Mouse (Mus musculus): ENCODE data around the gene Bcl2l14. TPM values are rescaled to one million over a fixed set of nuclear protein-coding genes. Genes with fewer than 3 reads are reported as not detected.

Gene Bcl2l14
- polyA plus RNA-seq, 1 experiment from 2014 or later, result 0.31 TPM

DNA sequence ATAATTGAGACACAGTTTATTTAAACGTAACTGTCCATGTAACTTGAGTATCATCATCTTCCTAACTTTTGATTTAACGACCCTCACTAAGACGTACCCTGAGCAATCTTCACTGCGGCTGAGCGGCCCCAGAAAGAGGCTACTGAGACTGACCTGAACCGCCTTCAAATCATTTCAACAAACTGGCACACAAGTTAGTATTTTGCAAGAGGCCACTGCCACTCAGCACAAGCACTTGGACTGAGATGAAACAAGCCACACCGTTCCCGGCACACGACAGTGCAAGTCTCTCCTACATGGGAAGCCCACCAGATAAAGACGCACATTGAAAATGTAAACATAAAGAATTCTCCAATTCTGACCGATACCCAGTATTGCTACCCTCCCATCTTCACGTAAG, 52.3 kb downstream of the Bcl2l14 start:
- H3K9ac ChIP-seq, result no peak overlapping the region
- H3K27ac ChIP-seq (ENCODE audit: poor library complexity, severe bottlenecking), result no peak overlapping the region
- no peaks in the 10 kb centered on the region; the same call in 1 of the 2 replicates for H3K9me3 ChIP-seq (replicated peaks)
- no peak overlapping the region for H3K4me2 ChIP-seq
- ATAC-seq (ENCODE audit: insufficient number of reproducible peaks, low FRiP score), result no peak
- peaks cover 10% of the 10 kb centered on the region for H3K4me1 ChIP-seq (replicated peaks)
- peaks cover 59% of the 10 kb centered on the region for H3K36me3 ChIP-seq
- no peak overlapping the region for H3K4me3 ChIP-seq
- WGBS, result 87% methylated on average over 12 of the region's 12 CpGs
- no peaks in the 10 kb centered on the region for H3K27me3 ChIP-seq (replicated peaks)

DNA sequence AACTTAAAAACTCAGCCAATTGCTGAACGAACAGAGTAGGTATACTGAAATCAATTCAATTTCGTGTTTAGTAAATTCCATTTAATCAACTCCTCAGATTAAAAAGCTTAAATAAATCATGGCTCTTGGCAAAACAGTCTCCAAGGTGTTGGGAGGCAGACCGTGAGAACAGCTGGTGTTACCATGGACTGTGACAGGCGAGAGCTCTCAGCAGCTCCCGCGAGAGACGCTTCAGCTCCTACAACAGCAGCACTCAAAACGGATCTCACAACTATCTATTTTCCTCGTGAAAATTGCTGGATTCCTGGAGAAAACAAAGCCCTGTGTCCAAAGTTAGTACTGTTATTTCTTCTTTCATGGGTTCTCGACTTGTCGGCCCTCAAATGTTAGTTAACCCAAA, 53.8 kb downstream of the Bcl2l14 start:
- no peak for ATAC-seq (ENCODE audit: insufficient number of reproducible peaks, low FRiP score)
- peaks cover 69% of the 10 kb centered on the region for H3K36me3 ChIP-seq
- WGBS, result 67% methylated on average over 11 of the region's 11 CpGs
- H3K9ac ChIP-seq, result no peak overlapping the region
- no peak overlapping the region for H3K27ac ChIP-seq (ENCODE audit: poor library complexity, severe bottlenecking)
- H3K4me3 ChIP-seq, result no peak overlapping the region
- H3K27me3 ChIP-seq (replicated peaks), result no peaks in the 10 kb centered on the region
- H3K4me2 ChIP-seq, result no peak overlapping the region
- H3K4me1 ChIP-seq (replicated peaks), result peaks cover 6% of the 10 kb centered on the region
- no peaks in the 10 kb centered on the region; the same call in 1 of the 2 replicates for H3K9me3 ChIP-seq (replicated peaks)

DNA sequence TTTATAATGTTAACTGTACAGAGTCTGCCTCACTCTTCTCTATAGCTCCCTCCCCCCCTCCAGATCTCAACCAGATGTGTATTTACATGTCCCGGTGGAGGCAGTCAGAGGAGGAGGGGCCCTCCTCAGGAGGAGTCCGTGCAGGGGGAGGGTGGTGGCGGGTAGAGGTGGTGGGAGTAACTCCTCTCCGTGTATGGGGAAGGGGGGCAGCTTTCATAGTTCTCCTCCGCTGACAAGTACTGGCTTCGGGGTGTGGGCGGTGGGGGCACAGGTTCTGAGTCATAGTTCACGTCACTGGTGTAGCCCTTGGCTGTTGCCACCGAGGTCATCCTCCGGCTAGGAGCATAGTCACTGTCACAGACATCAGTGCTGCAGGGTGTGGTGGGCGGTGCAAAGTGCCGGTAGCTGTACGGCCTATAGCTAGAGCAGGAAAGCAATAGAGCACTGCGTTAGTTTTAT, 54.6 kb downstream of the Bcl2l14 start:
- Histone ChIP-seq H3K27me3 (replicated peaks) (no peaks in the 10 kb centered on the region), H3K4me1 (replicated peaks) (peaks cover 6% of the 10 kb centered on the region), H3K4me2 (no peak overlapping the region), H3K9me3 (replicated peaks) (no peaks in the 10 kb centered on the region; the same call in 1 of the 2 replicates), H3K9ac (no peak overlapping the region), H3K4me3 (no peak overlapping the region), H3K36me3 (peaks cover 71% of the 10 kb centered on the region), H3K27ac (ENCODE audit: poor library complexity, severe bottlenecking) (no peak overlapping the region)
- peak; percentile 59; the same call in 1 of the 2 replicates for ATAC-seq (ENCODE audit: insufficient number of reproducible peaks, low FRiP score)
- 60% methylated on average over 14 of the region's 14 CpGs for WGBS

DNA sequence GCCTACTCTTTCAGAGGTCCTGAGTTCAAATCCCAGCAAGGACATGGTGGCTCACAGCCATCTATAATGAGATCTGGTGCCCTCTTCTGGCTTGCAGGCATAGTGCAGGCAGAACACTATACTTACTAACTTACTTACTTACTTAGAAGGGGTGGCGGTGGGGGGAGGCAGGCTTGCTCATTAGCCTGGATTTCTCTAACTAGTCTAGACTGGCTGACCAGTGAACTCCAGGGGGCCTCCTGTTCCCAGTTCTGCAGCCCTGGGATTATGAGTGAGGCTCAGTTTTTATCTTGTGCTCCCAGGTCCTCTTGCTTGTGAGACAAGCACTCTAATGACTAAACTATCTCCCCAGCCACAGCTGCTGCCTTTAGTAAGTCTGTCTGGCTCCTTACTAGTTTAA, 58.0 kb downstream of the Bcl2l14 start:
- Histone ChIP-seq H3K27ac (ENCODE audit: poor library complexity, severe bottlenecking) (no peak overlapping the region), H3K4me1 (replicated peaks) (peaks cover 6% of the 10 kb centered on the region), H3K4me2 (no peak overlapping the region), H3K9me3 (replicated peaks) (no peaks in the 10 kb centered on the region; the same call in 1 of the 2 replicates), H3K4me3 (no peak overlapping the region), H3K9ac (no peak overlapping the region), H3K36me3 (peaks cover 85% of the 10 kb centered on the region), H3K27me3 (replicated peaks) (no peaks in the 10 kb centered on the region)
- no peak for ATAC-seq (ENCODE audit: insufficient number of reproducible peaks, low FRiP score)
- 85% methylated on average over 1 of the region's 1 CpGs for WGBS

DNA sequence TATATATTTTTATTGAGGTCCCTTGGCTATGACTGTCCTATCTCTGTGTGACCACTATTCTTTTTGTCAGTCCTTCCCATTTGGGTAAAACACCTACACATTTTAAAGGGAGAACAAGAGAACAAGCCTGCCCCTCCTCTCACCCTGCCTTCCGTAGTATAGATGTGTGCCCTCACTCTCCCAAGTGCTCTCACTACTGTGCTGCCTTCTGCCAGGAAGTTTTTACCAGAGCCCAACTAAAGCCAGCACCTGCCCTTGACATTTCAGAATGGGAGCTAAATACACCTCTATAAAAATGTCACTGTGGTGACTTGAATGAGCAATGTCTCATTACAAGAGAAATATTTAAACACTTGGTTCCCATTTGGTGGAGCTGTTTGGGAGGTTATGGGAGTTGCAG, 62.3 kb downstream of the Bcl2l14 start:
- H3K4me1 ChIP-seq (replicated peaks), result no peaks in the 10 kb centered on the region
- no peak overlapping the region for H3K4me3 ChIP-seq
- WGBS, result 92% methylated on average over 1 of the region's 1 CpGs
- H3K4me2 ChIP-seq, result no peak overlapping the region
- H3K27ac ChIP-seq (ENCODE audit: poor library complexity, severe bottlenecking), result no peak overlapping the region
- H3K27me3 ChIP-seq (replicated peaks), result no peaks in the 10 kb centered on the region
- no peak for ATAC-seq (ENCODE audit: insufficient number of reproducible peaks, low FRiP score)
- no peak overlapping the region for H3K9ac ChIP-seq
- H3K9me3 ChIP-seq (replicated peaks), result no peaks in the 10 kb centered on the region
- H3K36me3 ChIP-seq, result peaks cover 82% of the 10 kb centered on the region

DNA sequence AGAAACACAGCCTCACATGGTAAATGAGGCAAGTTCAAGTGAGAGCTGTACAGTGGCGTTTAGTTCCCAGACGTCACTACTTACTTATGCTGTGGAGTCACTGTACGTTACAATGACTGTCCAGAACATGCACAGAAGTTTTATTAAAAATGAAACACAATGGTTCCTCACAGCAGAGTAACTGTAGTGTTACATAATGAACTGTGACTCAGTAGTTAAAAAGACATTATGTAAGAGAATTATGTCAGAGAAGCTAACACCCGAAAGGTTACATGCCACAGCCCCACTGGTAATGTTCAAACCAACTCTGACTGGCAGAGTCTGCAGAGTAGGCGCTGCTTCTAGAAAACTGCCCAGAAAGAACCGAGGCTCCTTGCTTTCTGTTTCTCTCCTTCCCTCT, 65.1 kb downstream of the Bcl2l14 start:
- H3K4me3 ChIP-seq, result no peak overlapping the region
- no peak overlapping the region for H3K9ac ChIP-seq
- peaks cover 76% of the 10 kb centered on the region for H3K36me3 ChIP-seq
- 89% methylated on average over 6 of the region's 6 CpGs for WGBS
- no peak overlapping the region for H3K27ac ChIP-seq (ENCODE audit: poor library complexity, severe bottlenecking)
- H3K4me2 ChIP-seq, result no peak overlapping the region
- H3K4me1 ChIP-seq (replicated peaks), result no peaks in the 10 kb centered on the region
- no peak for ATAC-seq (ENCODE audit: insufficient number of reproducible peaks, low FRiP score)
- no peaks in the 10 kb centered on the region for H3K27me3 ChIP-seq (replicated peaks)
- no peaks in the 10 kb centered on the region for H3K9me3 ChIP-seq (replicated peaks)

DNA sequence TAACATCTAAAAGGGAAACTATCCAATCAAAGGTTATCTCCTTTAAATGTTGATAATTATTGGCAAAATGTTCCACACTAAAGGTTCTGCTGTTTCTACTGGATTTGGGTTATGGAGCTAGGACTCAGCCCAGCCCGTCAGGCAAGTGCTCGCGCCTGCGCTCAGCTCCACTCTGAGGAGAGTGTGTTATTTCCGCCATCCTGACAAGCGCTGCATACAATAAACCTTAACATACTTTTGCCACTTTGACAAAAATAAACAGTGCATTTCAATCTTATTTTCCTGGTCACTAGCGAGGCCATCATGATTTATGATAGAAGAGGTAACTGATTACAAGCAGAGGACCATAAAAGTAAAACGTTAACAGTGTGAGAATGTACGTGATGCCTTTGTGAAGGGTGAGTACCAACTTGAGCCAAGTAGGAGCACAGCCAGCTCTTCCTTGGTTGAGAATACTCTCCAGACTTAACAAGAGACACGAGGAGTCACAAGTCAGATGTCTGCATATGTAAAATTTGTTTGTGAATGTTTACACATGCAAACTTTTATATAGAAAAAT, 70.6 kb downstream of the Bcl2l14 start:
- Histone ChIP-seq H3K36me3 (peaks cover 49% of the 10 kb centered on the region), H3K27me3 (replicated peaks) (no peaks in the 10 kb centered on the region), H3K4me3 (no peak overlapping the region), H3K27ac (ENCODE audit: poor library complexity, severe bottlenecking) (no peak overlapping the region), H3K9ac (no peak overlapping the region), H3K4me1 (replicated peaks) (peaks cover 13% of the 10 kb centered on the region), H3K4me2 (no peak overlapping the region), H3K9me3 (replicated peaks) (no peaks in the 10 kb centered on the region)
- 89% methylated on average over 10 of the region's 10 CpGs for WGBS
- no peak for ATAC-seq (ENCODE audit: insufficient number of reproducible peaks, low FRiP score)

DNA sequence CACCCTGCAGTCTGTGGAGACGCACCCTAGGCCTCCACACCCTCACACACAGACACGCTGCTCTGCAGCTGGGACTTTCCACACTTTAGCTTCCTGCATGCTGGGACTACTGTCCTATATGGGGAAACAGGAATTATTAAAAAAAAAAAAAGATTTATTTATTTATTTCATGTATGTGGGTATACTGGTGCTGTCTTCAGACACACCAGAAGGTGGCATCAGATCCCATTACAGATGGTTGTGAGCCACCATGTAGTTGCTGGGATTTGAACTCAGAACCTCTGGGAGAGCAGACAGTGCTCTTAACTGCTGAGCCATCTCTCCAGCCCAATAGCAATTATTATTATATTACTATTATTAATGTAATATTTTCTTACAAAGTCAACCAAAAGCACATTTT, 73.2 kb downstream of the Bcl2l14 start:
- Histone ChIP-seq H3K9ac (no peak overlapping the region), H3K4me2 (no peak overlapping the region), H3K9me3 (replicated peaks) (no peaks in the 10 kb centered on the region), H3K27me3 (replicated peaks) (no peaks in the 10 kb centered on the region), H3K4me1 (replicated peaks) (peaks cover 18% of the 10 kb centered on the region), H3K27ac (ENCODE audit: poor library complexity, severe bottlenecking) (no peak overlapping the region), H3K36me3 (peaks cover 37% of the 10 kb centered on the region), H3K4me3 (no peak overlapping the region)
- ATAC-seq (ENCODE audit: insufficient number of reproducible peaks, low FRiP score), result no peak
- 92% methylated on average over 2 of the region's 2 CpGs for WGBS

DNA sequence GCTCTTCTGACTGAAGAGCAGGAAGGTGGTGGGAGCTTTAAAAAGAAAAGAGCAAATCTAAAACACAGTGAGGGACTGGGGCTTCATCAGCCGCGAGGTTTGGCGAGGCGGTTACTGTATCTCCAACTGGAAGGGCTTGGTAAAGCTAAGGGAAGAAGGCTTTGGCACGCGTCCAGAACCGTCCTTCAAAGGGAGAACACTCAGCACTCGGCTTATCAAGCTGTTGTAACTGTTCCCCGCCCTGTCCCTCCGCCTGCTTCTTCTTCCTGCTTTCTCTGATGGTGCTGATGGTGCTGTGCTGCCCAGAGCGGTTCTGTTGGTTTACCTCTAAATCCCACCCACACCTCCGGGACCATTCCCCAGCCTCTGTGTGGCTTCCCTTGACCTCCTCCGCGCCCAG, 74.7 kb downstream of the Bcl2l14 start:
- ATAC-seq (ENCODE audit: insufficient number of reproducible peaks, low FRiP score), result peak; percentile 79
- H3K36me3 ChIP-seq, result peaks cover 30% of the 10 kb centered on the region
- H3K27ac ChIP-seq (ENCODE audit: poor library complexity, severe bottlenecking), result peak overlapping the region; percentile 29; the same call in 1 of the 2 replicates
- H3K9me3 ChIP-seq (replicated peaks), result no peaks in the 10 kb centered on the region
- H3K9ac ChIP-seq, result no peak overlapping the region
- peak overlapping the region; percentile 50 for H3K4me2 ChIP-seq
- no peaks in the 10 kb centered on the region for H3K27me3 ChIP-seq (replicated peaks)
- WGBS, result 16% methylated on average over 14 of the region's 14 CpGs
- peaks cover 21% of the 10 kb centered on the region for H3K4me1 ChIP-seq (replicated peaks)
- H3K4me3 ChIP-seq, result 0 out of 2 replicates have a peak overlapping the region, but pooled peaks have one; percentile 10

DNA sequence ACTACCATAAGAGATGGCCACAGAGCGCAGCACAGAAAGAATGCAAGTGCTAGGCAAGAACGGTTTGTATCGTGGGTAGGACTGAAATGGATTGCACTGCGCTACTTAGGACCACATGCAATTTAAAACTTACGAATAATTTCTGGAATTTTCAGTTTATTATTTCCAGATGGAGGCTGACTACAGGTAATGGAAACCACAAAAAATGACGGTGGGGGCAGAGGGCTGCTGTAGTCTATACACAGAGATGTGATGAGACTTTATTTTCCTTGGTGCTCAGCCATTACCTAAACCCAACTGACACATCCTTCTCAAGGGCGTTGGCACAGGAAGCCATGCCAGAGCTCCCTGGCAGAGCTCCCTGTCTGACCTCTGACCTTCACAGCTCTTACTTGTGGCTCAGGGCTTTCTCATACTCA, 77.0 kb downstream of the Bcl2l14 start:
- H3K4me2 ChIP-seq, result no peak overlapping the region
- no peak overlapping the region for H3K27ac ChIP-seq (ENCODE audit: poor library complexity, severe bottlenecking)
- no peak overlapping the region for H3K9ac ChIP-seq
- H3K4me1 ChIP-seq (replicated peaks), result peaks cover 37% of the 10 kb centered on the region
- 84% methylated on average over 7 of the region's 7 CpGs for whole genome bisulfite sequencing
- no peak for ATAC-seq (ENCODE audit: insufficient number of reproducible peaks, low FRiP score)
- peaks cover 21% of the 10 kb centered on the region for H3K36me3 ChIP-seq
- H3K9me3 ChIP-seq (replicated peaks), result no peaks in the 10 kb centered on the region
- H3K4me3 ChIP-seq, result no peak overlapping the region
- no peaks in the 10 kb centered on the region for H3K27me3 ChIP-seq (replicated peaks)

DNA sequence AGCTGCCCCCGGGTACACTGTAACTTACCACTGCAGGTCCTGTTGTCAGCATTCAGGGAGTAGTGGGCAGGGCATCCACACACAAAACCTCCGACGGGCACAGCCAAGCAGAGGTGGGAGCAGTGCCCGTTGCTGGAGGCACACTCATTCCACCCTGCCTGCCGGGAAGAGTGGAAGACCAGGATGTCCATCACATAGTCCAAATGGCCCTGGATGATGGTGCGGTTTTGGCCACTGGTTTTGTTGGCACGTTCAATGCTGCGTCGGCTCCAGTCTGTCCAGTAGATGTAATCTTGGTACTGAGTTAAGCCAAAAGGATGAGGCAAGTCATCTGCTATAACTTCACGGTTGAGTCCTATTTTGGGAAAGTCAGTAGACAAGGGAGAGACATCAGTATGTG, 83.4 kb downstream of the Bcl2l14 start:
- Histone ChIP-seq H3K9ac (no peak overlapping the region), H3K27me3 (replicated peaks) (no peaks in the 10 kb centered on the region), H3K4me3 (no peak overlapping the region), H3K27ac (ENCODE audit: poor library complexity, severe bottlenecking) (no peak overlapping the region), H3K4me1 (replicated peaks) (peaks cover 19% of the 10 kb centered on the region), H3K36me3 (peaks cover 39% of the 10 kb centered on the region), H3K4me2 (no peak overlapping the region), H3K9me3 (replicated peaks) (no peaks in the 10 kb centered on the region)
- no peak for ATAC-seq (ENCODE audit: insufficient number of reproducible peaks, low FRiP score)
- 91% methylated on average over 10 of the region's 10 CpGs for WGBS

DNA sequence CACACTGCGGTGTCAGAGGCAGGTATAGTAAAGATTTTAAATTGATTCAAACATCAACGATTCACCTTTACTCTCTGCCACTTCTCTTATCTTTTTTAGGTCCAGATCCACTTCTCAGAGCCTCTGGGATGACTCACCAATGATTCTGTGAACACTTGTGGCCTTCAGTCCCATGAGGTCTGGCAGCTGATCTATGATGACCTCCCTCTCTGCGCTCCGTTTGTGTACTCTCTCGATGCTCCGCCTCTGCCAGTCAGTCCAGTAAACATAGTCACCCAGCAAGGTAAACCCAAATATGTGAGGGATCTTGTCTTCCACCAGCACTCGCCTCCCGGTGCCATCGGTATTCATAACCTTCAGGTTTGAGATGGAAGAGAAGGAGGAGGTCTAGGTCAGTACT, 90.2 kb downstream of the Bcl2l14 start:
- H3K9ac ChIP-seq, result no peak overlapping the region
- H3K27ac ChIP-seq (ENCODE audit: poor library complexity, severe bottlenecking), result no peak overlapping the region
- no peak overlapping the region for H3K4me3 ChIP-seq
- peaks cover 11% of the 10 kb centered on the region for H3K4me1 ChIP-seq (replicated peaks)
- H3K4me2 ChIP-seq, result no peak overlapping the region
- WGBS, result 89% methylated on average over 9 of the region's 9 CpGs
- peaks cover 27% of the 10 kb centered on the region for H3K36me3 ChIP-seq
- no peaks in the 10 kb centered on the region for H3K27me3 ChIP-seq (replicated peaks)
- H3K9me3 ChIP-seq (replicated peaks), result no peaks in the 10 kb centered on the region
- ATAC-seq (ENCODE audit: insufficient number of reproducible peaks, low FRiP score), result no peak

All from heart, embryonic 12.5 days (tissue).